Mouse (Mus musculus): ENCODE data around the gene Slc7a6os. TPM values are rescaled to one million over a fixed set of nuclear protein-coding genes. Genes with fewer than 3 reads are reported as not detected.

The Slc7a6os gene
- total RNA-seq (2012; rRNA removed) (38.7 and 44.1 TPM in 2 replicates), total RNA-seq (2014; rRNA removed) (65.1 and 79.5 TPM in 2 replicates), polyA plus RNA-seq (2012; ENCODE audit: insufficient read length, low read depth) (60.0 and 62.5 TPM in 2 replicates)

DNA sequence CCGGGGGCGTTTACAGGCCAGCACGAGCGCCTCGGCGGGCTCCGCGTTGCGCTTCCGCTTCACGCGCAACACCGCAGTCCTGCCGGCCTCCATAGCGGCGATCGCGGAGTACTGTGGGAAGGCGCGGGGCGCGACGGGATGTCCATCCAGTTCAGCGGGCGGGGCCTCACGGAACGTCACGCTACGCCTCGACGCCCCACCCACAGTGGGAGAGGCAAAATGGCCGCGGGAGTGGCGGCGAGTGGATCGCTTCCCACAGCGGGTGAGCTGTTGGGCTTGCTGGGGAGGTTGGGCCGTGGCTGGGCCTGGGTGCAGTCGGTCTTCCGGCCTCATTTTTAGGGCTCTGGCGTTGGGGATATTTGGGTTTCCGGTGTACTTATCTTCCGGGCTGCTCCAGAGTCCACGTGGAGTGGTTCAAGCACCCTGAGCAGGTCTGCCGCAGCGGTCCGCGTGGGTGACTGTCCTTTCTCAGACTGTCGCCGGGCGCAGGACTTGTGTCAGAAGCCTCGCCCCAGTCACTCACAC lies at the start of gene Slc7a6os, which contains the start of gene Prmt7:
Gene Slc7a6os (minus strand): TSS at position 115 of the 525 bp plus-strand sequence.
Gene Prmt7 (plus strand): TSS at position 116 of the 525 bp plus-strand sequence.
- peak within 1 kb of the TSS; percentile 52 for H3K27ac ChIP-seq (ENCODE audit: insufficient read depth, low read depth)
- peaks cover 2 to 32% of the 10 kb centered on the region in 2 experiments; a peak in 3 of 4 replicates for H3K4me1 ChIP-seq (ENCODE audit: control insufficient read depth in 1 of 2, insufficient read depth in 2 of 2)
- peak within 1 kb of the TSS; percentile 98 for H3K4me2 ChIP-seq (ENCODE audit: insufficient read depth, low read depth, poor library complexity, severe bottlenecking)
- dilution Hi-C loops (cut with MboI; ENCODE audit: extremely low pct_ligation_motif_present, extremely low pct_unique_long_range_greater_than_20kb, low sequenced_read_pairs) (no loop called here), in situ Hi-C loops (cut with MboI; ENCODE audit: low pct_ligation_motif_present, low pct_unique_long_range_greater_than_20kb, low sequenced_read_pairs) (loop anchor here (5.0 kb wide), 1 partner anchor 44 kb away; the partner anchor contains the start of gene Slc7a6)
- peak; percentile 92 for DNase-seq (ENCODE audit: extremely low read depth)
- TF ChIP-seq JUND (conservative IDR thresholded peaks at IDR 0.05; ENCODE audit: low read depth, low read length), result no peak
- 0 out of 2 replicates have a peak, but pooled peaks have one; percentile 15 for TF ChIP-seq MAZ (IDR thresholded peaks at IDR 0.05; ENCODE audit: low read depth, low read length)
- TF ChIP-seq NELFE (IDR thresholded peaks at IDR 0.05; ENCODE audit: low read depth, low read length), result peak; percentile 95
- peak; percentile 94 for TF ChIP-seq ZMIZ1 (IDR thresholded peaks at IDR 0.05; ENCODE audit: low read depth, low read length)
- TF ChIP-seq POLR2A (IDR thresholded peaks at IDR 0.05; ENCODE audit: low read depth, low read length), result peak; percentile 99
- TF ChIP-seq HCFC1 (IDR thresholded peaks at IDR 0.05; ENCODE audit: low read depth, low read length), result peak; percentile 88
- TF ChIP-seq MAX (IDR thresholded peaks at IDR 0.05; ENCODE audit: low read length), result peak; percentile 90
- peak; percentile 20; the same call in 1 of the 2 replicates for TF ChIP-seq MEF2A (IDR thresholded peaks at IDR 0.05; ENCODE audit: borderline replicate concordance, low read depth, low read length)
- TF ChIP-seq MXI1 (IDR thresholded peaks at IDR 0.05; ENCODE audit: low read depth, low read length), result peak; percentile 98
- peak; percentile 65; the same call in 1 of the 2 replicates for TF ChIP-seq KAT2A (IDR thresholded peaks at IDR 0.05; ENCODE audit: insufficient replicate concordance, low read length)
- TF ChIP-seq IRF4 (IDR thresholded peaks at IDR 0.05; ENCODE audit: low read depth, low read length), result peak; percentile 39; the same call in 1 of the 2 replicates
- TF ChIP-seq ELF1 (IDR thresholded peaks at IDR 0.05; ENCODE audit: low read depth, low read length), result peak; percentile 94
- TF ChIP-seq SIN3A (IDR thresholded peaks at IDR 0.05; ENCODE audit: low read length), result peak; percentile 82
- no peak for TF ChIP-seq GABPA (IDR thresholded peaks at IDR 0.05; ENCODE audit: insufficient replicate concordance, low read depth, low read length)
- TF ChIP-seq MYC (IDR thresholded peaks at IDR 0.05; ENCODE audit: low read depth, low read length), result peak; percentile 96
- peak; percentile 77 for TF ChIP-seq TBP (conservative IDR thresholded peaks at IDR 0.05; ENCODE audit: low read depth, low read length)
- TF ChIP-seq ETS1 (conservative IDR thresholded peaks at IDR 0.05; ENCODE audit: low read depth, low read length), result no peak
- TF ChIP-seq CTCF (conservative IDR thresholded peaks at IDR 0.05 in 1 of 2, IDR thresholded peaks at IDR 0.05 in 1 of 2; ENCODE audit: low read depth in 2 of 2, low read length in 2 of 2), result no peak
- peak; percentile 65 for TF ChIP-seq NRF1 (IDR thresholded peaks at IDR 0.05; ENCODE audit: low read depth, low read length)
- TF ChIP-seq RAD21 (IDR thresholded peaks at IDR 0.05; ENCODE audit: low read depth, low read length), result no peak
- peak; percentile 90 for TF ChIP-seq TCF12 (IDR thresholded peaks at IDR 0.05; ENCODE audit: low read depth, low read length)
- H3K27me3 ChIP-seq (replicated peaks), result no peaks in the 10 kb centered on the region
- H3K9ac ChIP-seq (ENCODE audit: insufficient read depth, low read depth), result peak within 1 kb of the TSS; percentile 75
- H3K79me2 ChIP-seq (replicated peaks; ENCODE audit: control insufficient read depth, extremely low read depth, insufficient read depth, poor library complexity, severe bottlenecking), result peaks cover 37% of the 10 kb centered on the region
- H3K36me3 ChIP-seq (replicated peaks in 1 of 2; ENCODE audit: control insufficient read depth in 1 of 2, insufficient read depth in 1 of 2, low read length in 1 of 2), result peaks cover 43 to 53% of the 10 kb centered on the region in 2 experiments
- H3K9me3 ChIP-seq (replicated peaks; ENCODE audit: low read length), result no peaks in the 10 kb centered on the region
- H3K4me3 ChIP-seq (replicated peaks in 1 of 3; ENCODE audit: low read depth in 2 of 3, low read length in 2 of 3, poor library complexity in 1 of 3), result peak within 1 kb of the TSS; percentile 87 to 93 (median 88)

Data from CH12.LX (cell line).